Comparison of ENCODE assay signal across 8 mouse cellular contexts in genomic region chr1:134518677-134519076, GRCm38 (mm10). TPM values are rescaled to one million over a fixed set of nuclear protein-coding genes. Genes with fewer than 3 reads are reported as not detected.
DNase-seq lines count a peak whose midpoint lies in the region; ATAC-seq lines count a peak whose summit lies in the region.

No protein-coding gene starts in this region.

- no peaks in the 10 kb centered on the region for H3K36me3 ChIP-seq in hindbrain, embryonic 12.5 days

- no peak overlapping the region for H3K9ac ChIP-seq in hindbrain, embryonic 12.5 days

- H3K27ac ChIP-seq in hindbrain, embryonic 12.5 days = no peak overlapping the region

- DNase-seq in WW6 (ENCODE audit: low read depth, low spot score) = peak; percentile 75
- peak; percentile 88 for DNase-seq in cerebellum, adult 9-10 months
- peak; percentile 58 to 70 for DNase-seq in frontal cortex, postnatal 14 days (ENCODE audit: low spot score in 2 of 2)
- peak; percentile 53 to 83 for DNase-seq in layer of hippocampus, postnatal 25 days (ENCODE audit: extremely low spot score in 1 of 2, low spot score in 1 of 2)
- peak; percentile 85 to 89 for DNase-seq in lung, postnatal 4 days
- peak; percentile 84 for DNase-seq in skeletal muscle tissue, adult 2 months (ENCODE audit: low read depth, low spot score)
- peak; percentile 73 for DNase-seq in yolk sac, embryonic 10.5 days (ENCODE audit: low spot score)

- WGBS in hindbrain, embryonic 12.5 days = 15% methylated on average over 7 of the region's 7 CpGs

- H3K4me2 ChIP-seq in hindbrain, embryonic 12.5 days (replicated peaks) = no peak overlapping the region

- 0 out of 2 replicates have a peak, but pooled peaks have one; percentile 46 for ATAC-seq in hindbrain, embryonic 12.5 days (ENCODE audit: low FRiP score)

- no peaks in the 10 kb centered on the region for H3K9me3 ChIP-seq in hindbrain, embryonic 12.5 days (replicated peaks)

- no peak overlapping the region for H3K4me3 ChIP-seq in hindbrain, embryonic 12.5 days

- H3K4me1 ChIP-seq in hindbrain, embryonic 12.5 days = 0 out of 2 replicates have a peak, but pooled peaks cover 5% of the 10 kb centered on the region

- peaks cover 16% of the 10 kb centered on the region for H3K27me3 ChIP-seq in hindbrain, embryonic 12.5 days

RNA-seq across cellular contexts. Expression of gene Rabif, which starts 24.2 kb away (rescaled TPM):
- polyA plus RNA-seq in hindbrain, embryonic 12.5 days (2016; fragmentation: Nextera tagmentation; extraction: Ambion mirVana) = 45.7 and 53.1 TPM in 2 replicates
- total RNA-seq in layer of hippocampus, postnatal 25 days (2021) = 10 to 100 TPM; 23.6 to 28.2 TPM

RNA-seq across cellular contexts. Expression of gene Mgat4e, which starts 30.8 kb away (rescaled TPM):
- polyA plus RNA-seq in hindbrain, embryonic 12.5 days (2016; fragmentation: Nextera tagmentation; extraction: Ambion mirVana) = not detected in 2 replicates
- not detected for total RNA-seq in layer of hippocampus, postnatal 25 days (2021)

RNA-seq across cellular contexts. Expression of gene Kdm5b, which starts 41.3 kb away (rescaled TPM):
- polyA plus RNA-seq in hindbrain, embryonic 12.5 days (2016; fragmentation: Nextera tagmentation; extraction: Ambion mirVana) = 119 and 120 TPM in 2 replicates
- total RNA-seq in layer of hippocampus, postnatal 25 days (2021) = 10 to 100 TPM; 71.1 to 75.3 TPM
